Mouse (Mus musculus) lung, postnatal 0 days (tissue): ENCODE measurements around the gene Susd4.

Experiments used
- CTCF ChIP-seq: IDR thresholded peaks from 2 replicates; pipeline ENCODE4 v1.5.1; 2016; ENCODE audit warnings: antibody characterized with exemption, mild to moderate bottlenecking
- EP300 ChIP-seq: IDR thresholded peaks from 2 replicates; pipeline ENCODE4 v1.6.1; 2016; ENCODE audit warnings: antibody characterized with exemption, mild to moderate bottlenecking, control low read depth

- TF ChIP-seq CTCF (no peak), EP300 (no peak)
These were observed 59.1 kb downstream of the Susd4 start for GRCm38 (mm10) chr1:182822729-182823128.
